Mouse (Mus musculus) cerebellum, postnatal 14 days (tissue): ENCODE data around the gene Irx4.
A peak's percentile ranks its signal among the peaks of the same experiment; 100 is the strongest.

ENCODE experiments used
- DNase-seq, 2 experiments: peaks; one replicate each; pipeline ENCODE4 v3.0.0; 2021; ENCODE audit warnings: mixed read lengths in 2 of 2

Gene Irx4

GRCm38 (mm10) chr13:73270451-73271081, 10.3 kb downstream of the Irx4 start:
- no peak for DNase-seq

GRCm38 (mm10) chr13:73271336-73272242, 11.3 kb downstream of the Irx4 start:
- peak in 1 of 2 experiments; percentile 10 for DNase-seq

GRCm38 (mm10) chr13:73272794-73273282, 12.6 kb downstream of the Irx4 start:
- DNase-seq, result no peak

GRCm38 (mm10) chr13:73273536-73273935, 13.3 kb downstream of the Irx4 start:
- no peak for DNase-seq

- no peak for DNase-seq
These were observed 17.1 kb downstream of the Irx4 start for GRCm38 (mm10) chr13:73277361-73277760.

GRCm38 (mm10) chr13:73277797-73278196, 17.5 kb downstream of the Irx4 start:
- DNase-seq, result no peak

- DNase-seq, result no peak
These were observed 18.9 kb downstream of the Irx4 start for GRCm38 (mm10) chr13:73279196-73279595.

- DNase-seq, result no peak
These were observed 22.1 kb downstream of the Irx4 start for GRCm38 (mm10) chr13:73282407-73282806.

- no peak for DNase-seq
These were observed 23.3 kb downstream of the Irx4 start for GRCm38 (mm10) chr13:73283534-73283933.

- no peak for DNase-seq
These were observed 29.9 kb downstream of the Irx4 start for GRCm38 (mm10) chr13:73290206-73290605.

- DNase-seq, result no peak
These were observed 30.8 kb downstream of the Irx4 start for GRCm38 (mm10) chr13:73291102-73291501.

- no peak for DNase-seq
These were observed 38.4 kb downstream of the Irx4 start for GRCm38 (mm10) chr13:73298717-73299116.

- DNase-seq, result peak in 1 of 2 experiments; percentile 12
These were observed 39.0 kb downstream of the Irx4 start for GRCm38 (mm10) chr13:73299322-73299721.

GRCm38 (mm10) chr13:73304729-73305128, 44.5 kb downstream of the Irx4 start:
- no peak for DNase-seq

GRCm38 (mm10) chr13:73305398-73306084, 45.3 kb downstream of the Irx4 start:
- DNase-seq, result no peak

GRCm38 (mm10) chr13:73306085-73306410, 45.8 kb downstream of the Irx4 start:
- DNase-seq, result no peak

GRCm38 (mm10) chr13:73306430-73306829, 46.2 kb downstream of the Irx4 start:
- no peak for DNase-seq

- peak; percentile 57 to 76 for DNase-seq
These were observed 50.1 kb downstream of the Irx4 start for GRCm38 (mm10) chr13:73310183-73310929.
